Mouse (Mus musculus) heart, postnatal 4 days (tissue): Measurements from ENCODE around the gene Cox8a. TPM values are rescaled to one million over a fixed set of nuclear protein-coding genes. Genes with fewer than 3 reads are reported as not detected.

Experiments used
- DNase-seq: peaks from one replicate; pipeline ENCODE4 v3.0.0; 2021
- total RNA-seq, 2 experiments: library from RNA; stranded (reverse); gene quantifications; 2 replicates each; pipeline ENCODE4 v1.2.3; 2021

The Cox8a gene
- total RNA-seq, 2 experiments from 2014 or later, result 836 to 917 TPM

GRCm38 (mm10) chr19:7183419-7183818, 34.0 kb downstream of the Cox8a start:
- no peak for DNase-seq

GRCm38 (mm10) chr19:7182273-7182949, 35.0 kb downstream of the Cox8a start:
- DNase-seq, result peak; percentile 85

- no peak for DNase-seq
Observed at GRCm38 (mm10) chr19:7181496-7181895, 35.9 kb downstream of the Cox8a start.

GRCm38 (mm10) chr19:7180756-7181405, 36.5 kb downstream of the Cox8a start:
- DNase-seq, result no peak

GRCm38 (mm10) chr19:7178841-7179452, 38.5 kb downstream of the Cox8a start:
- no peak for DNase-seq

- no peak for DNase-seq
Observed at GRCm38 (mm10) chr19:7177804-7178511, 39.5 kb downstream of the Cox8a start.

GRCm38 (mm10) chr19:7176041-7176696, 41.2 kb downstream of the Cox8a start:
- no peak for DNase-seq

GRCm38 (mm10) chr19:7172051-7172866, 45.2 kb downstream of the Cox8a start:
- peak; percentile 31 for DNase-seq

- no peak for DNase-seq
Observed at GRCm38 (mm10) chr19:7171447-7171846, 46.0 kb downstream of the Cox8a start.

- no peak for DNase-seq
Observed at GRCm38 (mm10) chr19:7170916-7171315, 46.5 kb downstream of the Cox8a start.

- no peak for DNase-seq
Observed at GRCm38 (mm10) chr19:7168423-7168822, 49.0 kb downstream of the Cox8a start.

GRCm38 (mm10) chr19:7166767-7167166, 50.6 kb downstream of the Cox8a start:
- DNase-seq, result no peak

- DNase-seq, result no peak
Observed at GRCm38 (mm10) chr19:7166200-7166711, 51.2 kb downstream of the Cox8a start.

- no peak for DNase-seq
Observed at GRCm38 (mm10) chr19:7165509-7166199, 51.8 kb downstream of the Cox8a start.

Other genes with a start within 250 kb of the Cox8a start
- gene Ppp1r14b, start 242.6 kb downstream of the Cox8a start, total RNA-seq, result 100 to 1,000 TPM; 243 to 246 TPM
- 10 to 100 TPM; 17.4 to 19.9 TPM for gene Plcb3, start 241.1 kb downstream of the Cox8a start, total RNA-seq
- 10 to 100 TPM; 23.5 to 26.6 TPM for gene Fkbp2, start 237.1 kb downstream of the Cox8a start, total RNA-seq
- gene Vegfb, start 230.0 kb downstream of the Cox8a start, total RNA-seq, result 100 to 1,000 TPM; 263 to 265 TPM
- gene Dnajc4, start 225.0 kb downstream of the Cox8a start, total RNA-seq, result 10 to 100 TPM; 48.7 to 49.2 TPM
- gene Nudt22, start 221.5 kb downstream of the Cox8a start, total RNA-seq, result 10 to 100 TPM; 27.2 to 29.0 TPM
- gene Trpt1, start 221.5 kb downstream of the Cox8a start, total RNA-seq, result 10 to 100 TPM; 22.6 to 25.7 TPM
- 1 to 10 TPM; 3.5 to 3.7 TPM for gene Fermt3, start 198.1 kb downstream of the Cox8a start, total RNA-seq
- gene Stip1, start 177.6 kb downstream of the Cox8a start, total RNA-seq, result 100 to 1,000 TPM; 139 to 151 TPM
- 100 to 1,000 TPM; 107 to 126 TPM for gene Macrod1, start 160.8 kb downstream of the Cox8a start, total RNA-seq
- gene Flrt1, start 111.9 kb downstream of the Cox8a start, total RNA-seq, result 1 to 10 TPM; 1.8 to 2.1 TPM
- 100 to 1,000 TPM; 111 to 112 TPM for gene Otub1, start 11.3 kb downstream of the Cox8a start, total RNA-seq
- 10 to 100 TPM; 34.3 to 36.9 TPM for gene Naa40, start 23.6 kb upstream of the Cox8a start, total RNA-seq
- gene Rcor2, start 49.7 kb upstream of the Cox8a start, total RNA-seq, result 10 to 100 TPM; 19.0 to 19.2 TPM
- gene Mark2, start 124.2 kb upstream of the Cox8a start, total RNA-seq, result 10 to 100 TPM; 54.9 to 58.4 TPM
- gene Spindoc, start 165.4 kb upstream of the Cox8a start, total RNA-seq, result 10 to 100 TPM; 29.4 to 30.8 TPM
- gene 2700081O15Rik, start 200.0 kb upstream of the Cox8a start, total RNA-seq, result 10 to 100 TPM; 28.4 to 28.5 TPM